Mouse (Mus musculus): Measurements from ENCODE around the gene Btbd18. TPM values are rescaled to one million over a fixed set of nuclear protein-coding genes. Genes with fewer than 3 reads are reported as not detected.

Btbd18 gene
- polyA plus RNA-seq, 1 experiment from 2014 or later, result 0.22 TPM

DNA sequence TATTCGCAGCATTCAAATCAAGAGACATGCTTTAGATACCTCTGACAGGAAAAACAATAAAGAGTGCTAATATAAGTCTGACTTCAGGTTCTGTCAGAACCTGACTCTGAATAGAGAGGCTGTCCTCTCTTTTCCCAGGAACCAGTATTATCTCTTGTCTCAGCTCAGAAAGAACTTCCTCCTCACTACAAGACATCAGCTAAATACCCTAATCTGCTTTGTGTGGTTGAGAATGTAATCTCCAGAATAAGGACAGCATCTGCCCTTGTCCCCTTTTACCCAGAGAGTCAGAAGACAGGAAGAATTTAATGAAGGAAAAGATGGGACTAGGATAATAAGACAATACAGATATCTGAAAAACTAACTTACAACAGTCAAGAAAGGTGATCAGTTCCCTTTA, 44.6 kb downstream of the Btbd18 start:
- DNase-seq (ENCODE audit: low spot score) (no peak), ATAC-seq (replicated peaks; ENCODE audit: low FRiP score) (no peak; the same call in 1 of the 2 replicates)
- H3K4me1 ChIP-seq (replicated peaks; ENCODE audit: control insufficient read depth, insufficient read depth, low read length), result peaks cover 9% of the 10 kb centered on the region
- H3K27ac ChIP-seq (ENCODE audit: low read depth, low read length), result no peak overlapping the region
- 77% methylated on average over 1 of the region's 1 CpGs for WGBS
- no peak overlapping the region for H3K4me2 ChIP-seq
- no peaks in the 10 kb centered on the region for H3K27me3 ChIP-seq (replicated peaks; ENCODE audit: control insufficient read depth, insufficient read depth, low read length)
- peaks cover 6% of the 10 kb centered on the region; the same call in 1 of the 2 replicates for H3K36me3 ChIP-seq (ENCODE audit: control insufficient read depth, insufficient read depth, low read length)
- no peak overlapping the region for H3K4me3 ChIP-seq (ENCODE audit: low read depth, low read length)
- H3K9me3 ChIP-seq (ENCODE audit: control insufficient read depth, low read length), result no peaks in the 10 kb centered on the region
- no peak overlapping the region for H3K9ac ChIP-seq (ENCODE audit: low read depth, low read length)

DNA sequence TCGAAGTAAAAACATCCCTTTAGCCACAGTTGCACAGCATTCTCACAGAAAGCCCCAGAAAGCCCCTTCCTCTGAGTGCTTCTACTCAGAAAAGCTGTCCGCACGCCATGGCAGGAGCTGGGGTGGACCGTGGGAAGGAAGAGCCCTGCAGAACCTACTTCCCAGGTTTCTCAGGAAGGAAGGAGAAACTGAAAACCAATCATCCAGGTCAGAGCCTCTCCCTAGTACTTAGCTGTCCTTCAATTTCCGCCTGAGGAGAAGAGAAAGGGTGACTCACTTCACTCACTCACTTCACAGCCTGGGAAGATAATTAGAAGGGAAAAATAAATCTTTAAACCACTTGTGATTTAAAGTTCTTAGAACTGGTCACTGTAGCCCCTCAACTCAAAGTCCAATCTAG, 45.5 kb downstream of the Btbd18 start:
- no peak for DNase-seq (ENCODE audit: low spot score)
- Histone ChIP-seq H3K27ac (ENCODE audit: low read depth, low read length) (no peak overlapping the region), H3K4me3 (ENCODE audit: low read depth, low read length) (no peak overlapping the region), H3K4me1 (replicated peaks; ENCODE audit: control insufficient read depth, insufficient read depth, low read length) (peaks cover 9% of the 10 kb centered on the region), H3K27me3 (replicated peaks; ENCODE audit: control insufficient read depth, insufficient read depth, low read length) (no peaks in the 10 kb centered on the region), H3K36me3 (ENCODE audit: control insufficient read depth, insufficient read depth, low read length) (peaks cover 8% of the 10 kb centered on the region; the same call in 1 of the 2 replicates), H3K4me2 (no peak overlapping the region), H3K9ac (ENCODE audit: low read depth, low read length) (no peak overlapping the region), H3K9me3 (ENCODE audit: control insufficient read depth, low read length) (no peaks in the 10 kb centered on the region)
- ATAC-seq (replicated peaks; ENCODE audit: low FRiP score), result no peak
- WGBS, result 69% methylated on average over 5 of the region's 5 CpGs

DNA sequence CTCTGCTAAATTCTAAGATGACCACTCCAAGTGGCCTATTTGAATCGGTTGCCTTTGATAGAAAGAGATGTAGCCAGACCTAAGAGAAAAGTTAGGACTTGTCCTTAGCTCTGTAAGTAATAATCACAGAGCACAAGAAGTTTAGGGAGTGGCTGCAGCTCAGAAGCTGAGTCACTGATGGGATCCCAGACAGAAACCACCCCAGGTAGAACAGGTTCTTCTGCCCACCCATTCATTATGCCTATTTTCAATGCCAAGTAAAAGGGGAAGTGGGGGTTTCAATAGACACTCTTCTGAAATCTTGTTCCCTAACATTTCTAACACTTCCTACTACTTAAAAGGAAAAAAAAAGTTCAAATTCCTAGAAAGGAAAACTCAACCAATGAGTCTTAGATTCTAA, 46.4 kb downstream of the Btbd18 start:
- WGBS, result 72% methylated on average over 1 of the region's 1 CpGs
- Histone ChIP-seq H3K4me1 (replicated peaks; ENCODE audit: control insufficient read depth, insufficient read depth, low read length) (peaks cover 9% of the 10 kb centered on the region), H3K27ac (ENCODE audit: low read depth, low read length) (no peak overlapping the region), H3K9ac (ENCODE audit: low read depth, low read length) (no peak overlapping the region), H3K9me3 (ENCODE audit: control insufficient read depth, low read length) (no peaks in the 10 kb centered on the region), H3K27me3 (replicated peaks; ENCODE audit: control insufficient read depth, insufficient read depth, low read length) (no peaks in the 10 kb centered on the region), H3K36me3 (ENCODE audit: control insufficient read depth, insufficient read depth, low read length) (peaks cover 13% of the 10 kb centered on the region; the same call in 1 of the 2 replicates), H3K4me2 (no peak overlapping the region), H3K4me3 (ENCODE audit: low read depth, low read length) (no peak overlapping the region)
- DNase-seq (ENCODE audit: low spot score) (no peak), ATAC-seq (replicated peaks; ENCODE audit: low FRiP score) (no peak)

DNA sequence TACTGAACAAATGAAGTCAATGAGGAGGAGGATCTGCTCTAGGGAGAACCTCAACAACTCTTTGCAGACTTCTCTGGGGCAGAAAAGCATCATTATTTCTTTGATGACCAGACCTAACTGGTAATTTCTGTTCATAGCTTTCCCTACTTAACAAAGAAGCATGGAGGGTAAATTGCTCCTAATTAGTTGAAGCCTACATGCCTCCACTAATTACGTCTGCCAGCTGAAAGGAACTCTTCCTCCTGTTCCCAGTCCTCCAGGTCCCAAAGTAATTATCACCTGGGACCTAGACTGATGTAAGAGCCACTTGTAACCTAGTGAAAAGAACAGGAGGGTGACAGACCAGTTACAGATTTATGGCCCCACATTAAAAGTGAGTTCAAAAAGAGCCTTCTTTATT, 48.6 kb downstream of the Btbd18 start:
- WGBS, result 71% methylated on average over 1 of the region's 1 CpGs
- Histone ChIP-seq H3K9ac (ENCODE audit: low read depth, low read length) (no peak overlapping the region), H3K9me3 (ENCODE audit: control insufficient read depth, low read length) (no peaks in the 10 kb centered on the region), H3K4me3 (ENCODE audit: low read depth, low read length) (no peak overlapping the region), H3K4me2 (no peak overlapping the region), H3K4me1 (replicated peaks; ENCODE audit: control insufficient read depth, insufficient read depth, low read length) (peaks cover 9% of the 10 kb centered on the region), H3K27me3 (replicated peaks; ENCODE audit: control insufficient read depth, insufficient read depth, low read length) (no peaks in the 10 kb centered on the region), H3K27ac (ENCODE audit: low read depth, low read length) (no peak overlapping the region), H3K36me3 (ENCODE audit: control insufficient read depth, insufficient read depth, low read length) (peaks cover 18% of the 10 kb centered on the region; the same call in 1 of the 2 replicates)
- ATAC-seq (replicated peaks; ENCODE audit: low FRiP score) (no peak), DNase-seq (ENCODE audit: low spot score) (no peak)

DNA sequence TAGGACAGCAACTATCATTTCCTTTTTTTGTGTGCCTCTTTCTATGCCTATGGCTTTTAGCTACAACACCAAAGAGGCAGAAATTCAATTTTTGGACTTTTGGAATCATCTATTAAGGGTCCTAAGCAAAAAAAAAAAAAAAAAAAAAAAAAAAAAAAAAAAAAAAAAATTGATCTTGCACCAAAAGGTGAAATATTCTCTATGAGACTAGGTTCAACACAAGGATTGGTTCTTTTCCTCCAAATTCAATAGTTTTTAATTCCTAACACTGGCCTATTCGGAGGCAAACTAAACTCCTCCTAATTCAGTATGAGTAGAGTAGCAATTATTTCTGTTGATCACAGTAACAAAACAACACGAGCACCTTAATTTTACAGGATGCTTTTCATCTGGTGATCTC, 53.0 kb downstream of the Btbd18 start:
- peaks cover 11% of the 10 kb centered on the region for H3K4me1 ChIP-seq (replicated peaks; ENCODE audit: control insufficient read depth, insufficient read depth, low read length)
- DNase-seq (ENCODE audit: low spot score), result no peak
- no peaks in the 10 kb centered on the region for H3K27me3 ChIP-seq (replicated peaks; ENCODE audit: control insufficient read depth, insufficient read depth, low read length)
- no peak overlapping the region for H3K27ac ChIP-seq (ENCODE audit: low read depth, low read length)
- no peak overlapping the region for H3K4me2 ChIP-seq
- no peak overlapping the region for H3K9ac ChIP-seq (ENCODE audit: low read depth, low read length)
- H3K36me3 ChIP-seq (ENCODE audit: control insufficient read depth, insufficient read depth, low read length), result peaks cover 15% of the 10 kb centered on the region; the same call in 1 of the 2 replicates
- no peaks in the 10 kb centered on the region for H3K9me3 ChIP-seq (ENCODE audit: control insufficient read depth, low read length)
- ATAC-seq (replicated peaks; ENCODE audit: low FRiP score), result no peak
- 89% methylated on average over 2 of the region's 2 CpGs for WGBS
- no peak overlapping the region for H3K4me3 ChIP-seq (ENCODE audit: low read depth, low read length)

DNA sequence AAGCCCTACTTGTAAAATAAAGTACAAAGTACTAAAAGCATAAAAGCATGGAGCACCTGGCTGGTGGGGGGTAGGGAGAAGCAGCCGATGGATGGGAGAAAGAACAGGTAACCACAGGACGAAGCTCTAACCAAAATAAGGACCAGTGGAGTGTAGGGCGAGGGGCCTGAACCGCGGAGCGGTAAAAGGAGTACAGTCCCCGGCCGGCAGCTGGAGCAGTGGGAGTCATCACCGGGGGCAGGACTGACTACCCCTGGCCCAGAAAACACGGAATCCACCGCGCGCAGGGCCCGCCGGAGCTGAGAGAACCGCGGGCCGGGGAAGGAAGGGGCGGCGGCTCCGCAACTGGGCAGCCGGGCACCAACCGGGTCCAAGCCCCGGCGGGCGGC, 55.5 kb downstream of the Btbd18 start:
- no peaks in the 10 kb centered on the region for H3K9me3 ChIP-seq (ENCODE audit: control insufficient read depth, low read length)
- H3K4me3 ChIP-seq (ENCODE audit: low read depth, low read length), result peak overlapping the region; percentile 98
- WGBS, result under 1% methylated on average over 26 of the region's 26 CpGs
- no peak; the same call in 1 of the 2 replicates for ATAC-seq (replicated peaks; ENCODE audit: low FRiP score)
- DNase-seq (ENCODE audit: low spot score), result no peak
- H3K36me3 ChIP-seq (ENCODE audit: control insufficient read depth, insufficient read depth, low read length), result peaks cover 10% of the 10 kb centered on the region; the same call in 1 of the 2 replicates
- H3K4me1 ChIP-seq (replicated peaks; ENCODE audit: control insufficient read depth, insufficient read depth, low read length), result peaks cover 14% of the 10 kb centered on the region
- peak overlapping the region; percentile 93 for H3K9ac ChIP-seq (ENCODE audit: low read depth, low read length)
- peak overlapping the region; percentile 69 for H3K4me2 ChIP-seq
- H3K27ac ChIP-seq (ENCODE audit: low read depth, low read length), result peak overlapping the region; percentile 99
- H3K27me3 ChIP-seq (replicated peaks; ENCODE audit: control insufficient read depth, insufficient read depth, low read length), result no peaks in the 10 kb centered on the region

DNA sequence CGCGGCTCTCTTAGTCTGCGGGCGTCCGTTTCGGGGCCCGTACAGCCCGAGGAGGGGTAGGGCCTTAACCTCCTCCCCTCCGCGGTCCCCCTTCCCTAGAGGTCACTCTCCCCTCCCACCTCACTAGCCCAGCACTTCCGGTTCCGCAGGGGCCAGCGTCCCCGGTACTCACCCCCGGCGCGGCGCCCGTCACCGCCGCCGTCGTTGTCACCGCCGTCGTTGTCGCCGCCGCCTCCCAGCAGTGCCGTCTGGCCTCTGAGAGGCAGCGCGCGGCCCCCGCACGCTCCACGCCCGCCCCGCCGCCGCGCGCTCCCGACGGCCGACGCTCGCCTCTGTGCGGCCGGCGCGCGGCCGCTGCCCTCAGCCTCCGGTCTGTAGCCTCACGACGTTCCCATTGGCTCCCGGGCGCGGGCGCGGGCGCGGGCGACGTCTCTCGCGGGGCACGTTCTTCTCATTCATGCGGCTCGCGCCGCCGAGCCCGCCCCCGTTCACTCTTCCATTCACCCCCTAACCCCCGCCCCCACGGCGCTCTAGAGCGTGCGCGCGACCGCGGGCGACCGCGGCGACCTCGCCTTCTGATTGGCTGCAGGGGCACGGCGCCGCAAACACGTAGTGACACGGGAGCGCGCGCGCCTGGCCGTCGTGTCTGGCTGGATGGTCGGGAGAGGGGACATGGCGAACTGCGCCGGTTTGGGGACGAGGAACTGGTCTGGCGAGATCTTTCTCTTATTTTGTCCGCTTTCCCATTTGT, 56.1 kb downstream of the Btbd18 start, which contains the start of gene Zdhhc5:
Gene Zdhhc5 (minus strand): TSS at position 370 of the 751 bp plus-strand sequence.
- peak; percentile 99 for DNase-seq (ENCODE audit: low spot score)
- Histone ChIP-seq H3K4me3 (ENCODE audit: low read depth, low read length) (peak within 1 kb of the TSS; percentile 98), H3K27ac (ENCODE audit: low read depth, low read length) (peak within 1 kb of the TSS; percentile 99), H3K4me2 (peak within 1 kb of the TSS; percentile 95), H3K4me1 (replicated peaks; ENCODE audit: control insufficient read depth, insufficient read depth, low read length) (peaks cover 14% of the 10 kb centered on the region), H3K9ac (ENCODE audit: low read depth, low read length) (peak within 1 kb of the TSS; percentile 93), H3K9me3 (ENCODE audit: control insufficient read depth, low read length) (no peaks in the 10 kb centered on the region), H3K36me3 (ENCODE audit: control insufficient read depth, insufficient read depth, low read length) (peaks cover 7% of the 10 kb centered on the region; the same call in 1 of the 2 replicates), H3K27me3 (replicated peaks; ENCODE audit: control insufficient read depth, insufficient read depth, low read length) (no peaks in the 10 kb centered on the region)
- WGBS, result under 1% methylated on average over 107 of the region's 107 CpGs
- peak; percentile 90 for ATAC-seq (replicated peaks; ENCODE audit: low FRiP score)

DNA sequence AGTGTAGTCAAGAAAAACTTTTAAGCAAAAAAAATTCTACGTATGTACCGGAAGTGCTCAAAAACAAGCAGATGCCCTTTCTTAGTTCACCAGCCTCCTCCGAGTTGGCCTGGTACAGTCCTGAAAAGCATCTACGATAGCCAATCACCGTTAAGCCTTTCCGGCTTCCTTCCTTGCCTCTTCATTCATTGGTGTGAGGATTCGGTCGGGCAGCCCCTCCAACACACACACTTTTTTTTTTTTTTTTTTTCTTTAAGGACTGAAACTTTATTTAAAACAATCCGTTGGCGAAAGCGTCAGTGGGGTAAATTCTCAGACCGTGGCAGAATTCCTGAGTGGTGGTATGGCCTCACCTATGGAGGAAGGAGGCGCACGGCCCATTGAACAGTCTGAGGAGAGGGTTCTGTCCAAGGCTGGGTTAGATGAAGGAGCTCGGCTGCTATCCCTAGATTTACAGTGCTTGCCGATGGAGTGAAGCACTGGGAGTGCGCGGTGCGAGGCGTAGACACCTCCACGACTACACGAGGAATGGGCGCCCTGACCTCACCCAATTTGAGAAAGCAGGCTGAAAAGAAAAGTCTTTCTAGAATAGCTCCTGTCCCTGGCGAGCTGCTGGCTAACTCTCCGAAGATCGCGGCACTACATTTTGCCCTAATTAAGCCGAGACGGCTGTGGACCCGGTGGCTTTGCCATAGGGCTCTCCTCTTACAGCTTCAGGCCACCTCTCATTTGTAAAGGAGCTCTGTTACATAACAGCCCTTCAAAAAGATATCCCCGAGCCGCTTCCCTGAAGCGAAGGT, 56.9 kb downstream of the Btbd18 start:
- no peaks in the 10 kb centered on the region for H3K9me3 ChIP-seq (ENCODE audit: control insufficient read depth, low read length)
- H3K27ac ChIP-seq (ENCODE audit: low read depth, low read length), result peak overlapping the region; percentile 99
- peak overlapping the region; percentile 98 for H3K4me3 ChIP-seq (ENCODE audit: low read depth, low read length)
- DNase-seq (ENCODE audit: low spot score) (peak; percentile 78), ATAC-seq (replicated peaks; ENCODE audit: low FRiP score) (peak; percentile 91)
- peaks cover 14% of the 10 kb centered on the region for H3K4me1 ChIP-seq (replicated peaks; ENCODE audit: control insufficient read depth, insufficient read depth, low read length)
- WGBS, result under 1% methylated on average over 33 of the region's 33 CpGs
- peak overlapping the region; percentile 95 for H3K4me2 ChIP-seq
- no peaks in the 10 kb centered on the region for H3K27me3 ChIP-seq (replicated peaks; ENCODE audit: control insufficient read depth, insufficient read depth, low read length)
- peak overlapping the region; percentile 77 for H3K9ac ChIP-seq (ENCODE audit: low read depth, low read length)
- H3K36me3 ChIP-seq (ENCODE audit: control insufficient read depth, insufficient read depth, low read length), result peaks cover 2% of the 10 kb centered on the region; the same call in 1 of the 2 replicates
